In genomic region chr3:17784076-17784475, GRCm38 (mm10) we compare ENCODE assay signal across 18 mouse cellular contexts.
A peak's percentile ranks its signal among the peaks of the same experiment; 100 is the strongest.
DNase-seq lines count a peak whose midpoint lies in the region; ATAC-seq and TF ChIP-seq lines count a peak whose summit lies in the region.
"Had no signal": no experiment of that assay in that cellular context is flagged by ENCODE, and none has a peak within 500 bp of the region (broad histone marks: within the 10 kb centered on the region; RNA-seq: fewer than 3 reads in every experiment).

No protein-coding gene starts in this region.

- DNase-seq in forebrain, embryonic 11.5 days (ENCODE audit: low spot score), result no peak
- peak; percentile 52 for DNase-seq in forebrain, postnatal 0 days
- DNase-seq in midbrain, embryonic 10.5 days (ENCODE audit: low spot score), result no peak
- no peak for DNase-seq in layer of hippocampus, adult 18-20 months (ENCODE audit: low spot score in 2 of 2)
- no peak for DNase-seq in adrenal gland, postnatal 4 days (ENCODE audit: low spot score in 2 of 2)
- DNase-seq in urinary bladder, postnatal 4 days (ENCODE audit: low spot score in 2 of 2), result no peak
- DNase-seq: adrenal gland, postnatal 25 days; heart, postnatal 4 days; kidney, adult 18-20 months; kidney, postnatal 25 days; thymus, postnatal 36 days had no signal

- H3K27ac ChIP-seq in forebrain, embryonic 11.5 days (ENCODE audit: low read depth, low read length), result no peak overlapping the region; the same call in 1 of the 2 replicates
- no peak overlapping the region for H3K27ac ChIP-seq in forebrain, embryonic 16.5 days (ENCODE audit: low read length)
- peak overlapping the region; percentile 59 for H3K27ac ChIP-seq in forebrain, postnatal 0 days (ENCODE audit: low read depth, low read length)
- peak overlapping the region; percentile 100 for H3K27ac ChIP-seq in midbrain, embryonic 10.5 days (replicated peaks)
- peak overlapping the region; percentile 100 for H3K27ac ChIP-seq in neural tube, embryonic 13.5 days (replicated peaks)
- H3K27ac ChIP-seq: limb, embryonic 10.5 days; liver, embryonic 12.5 days; stomach, postnatal 0 days had no signal

- WGBS in forebrain, embryonic 11.5 days, result 43% methylated on average over 3 of the region's 3 CpGs
- 62% methylated on average over 3 of the region's 3 CpGs for WGBS in forebrain, embryonic 16.5 days
- WGBS in forebrain, postnatal 0 days, result 51% methylated on average over 3 of the region's 3 CpGs
- WGBS in midbrain, embryonic 10.5 days, result 36% methylated on average over 3 of the region's 3 CpGs
- WGBS in neural tube, embryonic 13.5 days, result 31% methylated on average over 3 of the region's 3 CpGs

- no peak for ATAC-seq in forebrain, embryonic 11.5 days (replicated peaks; ENCODE audit: low FRiP score)
- no peak for ATAC-seq in forebrain, embryonic 16.5 days
- ATAC-seq in forebrain, postnatal 0 days, result no peak
- no peak for ATAC-seq in neural tube, embryonic 13.5 days (ENCODE audit: low read depth)
- ATAC-seq: activated CD4-positive, CD25-positive, alpha-beta regulatory T cell, adult 4 months; liver, embryonic 12.5 days had no signal

- H3K27me3 ChIP-seq in forebrain, embryonic 11.5 days (ENCODE audit: control insufficient read depth, insufficient read depth, low read length), result no peaks in the 10 kb centered on the region
- H3K27me3 ChIP-seq in forebrain, embryonic 16.5 days (replicated peaks; ENCODE audit: control insufficient read depth, insufficient read depth, low read length), result no peaks in the 10 kb centered on the region
- no peaks in the 10 kb centered on the region for H3K27me3 ChIP-seq in forebrain, postnatal 0 days (ENCODE audit: insufficient read depth, low read length)
- H3K27me3 ChIP-seq in midbrain, embryonic 10.5 days (ENCODE audit: low read depth, poor library complexity, severe bottlenecking), result peaks cover 12% of the 10 kb centered on the region
- H3K27me3 ChIP-seq in neural tube, embryonic 13.5 days, result no peaks in the 10 kb centered on the region

- H3K4me1 ChIP-seq in forebrain, embryonic 11.5 days (replicated peaks; ENCODE audit: control insufficient read depth, insufficient read depth, low read length), result peaks cover 12% of the 10 kb centered on the region
- H3K4me1 ChIP-seq in forebrain, embryonic 16.5 days (replicated peaks; ENCODE audit: control insufficient read depth, insufficient read depth, low read length), result peaks cover 34% of the 10 kb centered on the region
- peaks cover 15% of the 10 kb centered on the region; the same call in 1 of the 2 replicates for H3K4me1 ChIP-seq in forebrain, postnatal 0 days (ENCODE audit: insufficient read depth)
- H3K4me1 ChIP-seq in midbrain, embryonic 10.5 days, result peaks cover 54% of the 10 kb centered on the region
- peaks cover 39% of the 10 kb centered on the region for H3K4me1 ChIP-seq in neural tube, embryonic 13.5 days (replicated peaks)

- peak overlapping the region; percentile 9 for H3K4me3 ChIP-seq in forebrain, embryonic 11.5 days (ENCODE audit: low read depth, low read length)
- H3K4me3 ChIP-seq in forebrain, embryonic 16.5 days (replicated peaks; ENCODE audit: low read length), result no peak overlapping the region
- 0 out of 2 replicates have a peak overlapping the region, but pooled peaks have one; percentile 11 for H3K4me3 ChIP-seq in forebrain, postnatal 0 days (ENCODE audit: low read depth, low read length)
- H3K4me3 ChIP-seq in midbrain, embryonic 10.5 days, result peak overlapping the region; percentile 91
- H3K4me3 ChIP-seq in neural tube, embryonic 13.5 days, result peak overlapping the region; percentile 29
- H3K4me3 ChIP-seq: heart, embryonic 12.5 days; limb, embryonic 10.5 days; liver, embryonic 12.5 days had no signal

- no peaks in the 10 kb centered on the region for H3K36me3 ChIP-seq in forebrain, embryonic 11.5 days (ENCODE audit: control insufficient read depth, insufficient read depth, low read length)
- H3K36me3 ChIP-seq in forebrain, embryonic 16.5 days (ENCODE audit: control insufficient read depth, insufficient read depth), result no peaks in the 10 kb centered on the region
- no peaks in the 10 kb centered on the region for H3K36me3 ChIP-seq in forebrain, postnatal 0 days (ENCODE audit: insufficient read depth)
- H3K36me3 ChIP-seq in midbrain, embryonic 10.5 days, result no peaks in the 10 kb centered on the region
- H3K36me3 ChIP-seq in neural tube, embryonic 13.5 days, result no peaks in the 10 kb centered on the region
- H3K36me3 ChIP-seq: heart, embryonic 12.5 days; limb, embryonic 10.5 days; liver, embryonic 12.5 days had no signal

- no peak for TF ChIP-seq CTCF in forebrain, postnatal 0 days (IDR thresholded peaks at IDR 0.05; ENCODE audit: low read depth)

- peak overlapping the region; percentile 30; the same call in 1 of the 2 replicates for H3K4me2 ChIP-seq in forebrain, embryonic 11.5 days (ENCODE audit: low read depth, low read length, severe bottlenecking)
- no peak overlapping the region for H3K4me2 ChIP-seq in forebrain, embryonic 16.5 days (ENCODE audit: low read length)
- peak overlapping the region; percentile 24; the same call in 1 of the 2 replicates for H3K4me2 ChIP-seq in forebrain, postnatal 0 days (ENCODE audit: low read depth)
- H3K4me2 ChIP-seq in neural tube, embryonic 13.5 days, result peak overlapping the region; percentile 97
- H3K4me2 ChIP-seq: heart, embryonic 12.5 days; liver, embryonic 12.5 days had no signal

- H3K9me3 ChIP-seq in forebrain, embryonic 11.5 days (ENCODE audit: control insufficient read depth, low read length), result no peaks in the 10 kb centered on the region
- no peaks in the 10 kb centered on the region for H3K9me3 ChIP-seq in forebrain, embryonic 16.5 days (ENCODE audit: control insufficient read depth, low read length)
- H3K9me3 ChIP-seq in forebrain, postnatal 0 days (ENCODE audit: low read length), result no peaks in the 10 kb centered on the region
- H3K9me3 ChIP-seq in midbrain, embryonic 10.5 days (replicated peaks), result no peaks in the 10 kb centered on the region
- no peaks in the 10 kb centered on the region for H3K9me3 ChIP-seq in neural tube, embryonic 13.5 days
- H3K9me3 ChIP-seq: heart, embryonic 12.5 days; limb, embryonic 10.5 days; liver, embryonic 12.5 days had no signal

- H3K9ac ChIP-seq in forebrain, embryonic 11.5 days (ENCODE audit: low read length), result peak overlapping the region; percentile 6; the same call in 1 of the 2 replicates
- no peak overlapping the region for H3K9ac ChIP-seq in forebrain, embryonic 16.5 days (replicated peaks; ENCODE audit: low read depth, low read length)
- peak overlapping the region; percentile 35; the same call in 1 of the 2 replicates for H3K9ac ChIP-seq in forebrain, postnatal 0 days
- H3K9ac ChIP-seq in neural tube, embryonic 13.5 days, result peak overlapping the region; percentile 67
- H3K9ac ChIP-seq: heart, embryonic 12.5 days; liver, embryonic 12.5 days had no signal

Comparison
In these comparisons a context has a peak if more than half of its experiments do, and no peak if none do; other contexts are left out.
1. H3K27ac ChIP-seq: peak in forebrain, postnatal 0 days (single experiment), midbrain, embryonic 10.5 days (single experiment) and neural tube, embryonic 13.5 days (single experiment); none in forebrain, embryonic 11.5 days (single experiment) and forebrain, embryonic 16.5 days (single experiment).